Mouse (Mus musculus) kidney, postnatal 25 days (tissue): Measurements from ENCODE around the gene Rasgef1c.

Source experiments
- DNase-seq, 2 experiments: peaks; one replicate each; pipeline ENCODE4 v3.0.0; 2021; ENCODE audit warnings: mixed read lengths in 2 of 2

The Rasgef1c gene

DNA sequence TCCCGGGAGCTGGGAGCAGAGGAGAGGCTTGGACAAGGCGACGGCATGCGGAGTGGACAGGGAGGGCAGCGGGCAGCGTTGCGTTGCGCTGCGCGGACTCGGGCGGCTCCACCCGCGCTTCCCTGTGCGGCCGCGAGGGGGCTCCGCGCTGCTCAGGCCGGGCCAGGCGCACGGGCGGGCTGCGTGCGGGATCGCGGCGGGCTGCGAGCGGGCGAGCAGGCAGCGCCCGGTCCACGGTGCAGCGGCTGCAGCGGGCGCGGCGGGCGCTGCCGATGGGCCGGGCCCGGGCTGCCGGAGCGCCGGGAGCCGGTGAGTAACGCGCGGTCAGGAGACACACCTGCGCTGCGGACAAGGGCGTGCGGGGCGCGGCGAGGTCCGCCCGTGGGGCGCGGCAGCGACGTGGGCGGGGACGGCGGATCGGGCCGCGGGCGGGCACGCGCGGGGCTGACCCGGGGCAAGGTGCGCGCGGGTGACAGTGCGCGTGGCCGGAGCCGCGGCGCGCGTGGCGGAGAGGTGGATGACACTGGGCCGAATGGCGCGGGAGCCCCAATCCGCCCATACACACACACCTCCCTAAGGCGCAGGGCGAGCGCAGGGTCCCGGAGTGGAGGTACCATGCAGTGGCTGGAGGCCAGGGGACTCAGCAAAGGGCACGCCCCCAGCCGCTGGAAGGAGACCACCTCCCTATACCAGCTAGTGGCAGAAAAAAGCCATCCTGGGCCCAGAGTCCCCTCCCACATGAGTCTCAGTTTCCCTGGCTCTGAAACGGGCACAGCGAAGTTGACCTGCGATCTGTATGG, at the start of gene Rasgef1c:
Rasgef1c (plus strand) TSS at position 177 of the 800 bp plus-strand sequence.
- DNase-seq, result peak; percentile 63 to 69

DNA sequence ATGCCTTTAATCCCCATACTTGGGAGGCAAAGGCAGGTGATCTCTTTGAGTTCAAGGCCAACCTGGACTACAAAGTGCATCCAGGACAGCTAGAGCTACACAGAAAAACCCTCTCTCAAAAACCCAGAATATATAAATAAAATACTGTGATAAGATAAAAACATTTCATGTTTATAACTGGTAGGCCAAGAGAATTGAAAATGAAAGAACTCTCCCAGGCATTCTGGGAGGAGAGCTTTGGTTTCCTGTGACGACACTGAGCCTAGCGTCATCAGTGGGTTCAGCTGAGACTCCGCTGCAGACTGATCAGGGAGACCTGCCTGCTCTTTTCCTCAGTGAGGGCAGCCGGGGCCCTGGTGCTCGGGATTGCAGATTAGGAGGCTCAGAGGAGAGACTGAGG, 46.5 kb upstream of the Rasgef1c start:
- no peak for DNase-seq

DNA sequence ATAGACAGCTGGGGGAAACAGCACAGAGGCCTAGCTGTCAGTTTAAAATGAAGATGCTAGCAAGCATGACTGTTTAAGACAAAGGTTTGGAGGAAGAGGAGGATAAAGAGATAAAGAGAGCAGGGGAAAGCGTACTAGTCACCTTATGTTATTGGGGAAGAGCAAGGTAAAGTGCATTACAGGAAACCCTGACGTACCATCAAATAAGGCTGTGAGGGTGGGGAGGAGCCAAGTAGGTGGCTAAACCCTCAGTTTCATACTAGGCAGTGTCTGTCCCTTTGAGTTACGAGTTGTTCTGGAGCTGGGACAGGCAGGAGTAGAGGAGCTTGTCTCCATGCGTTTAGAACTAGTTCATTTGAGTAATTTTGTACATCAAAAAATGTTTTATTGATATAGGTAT, 40.5 kb upstream of the Rasgef1c start:
- DNase-seq, result no peak

DNA sequence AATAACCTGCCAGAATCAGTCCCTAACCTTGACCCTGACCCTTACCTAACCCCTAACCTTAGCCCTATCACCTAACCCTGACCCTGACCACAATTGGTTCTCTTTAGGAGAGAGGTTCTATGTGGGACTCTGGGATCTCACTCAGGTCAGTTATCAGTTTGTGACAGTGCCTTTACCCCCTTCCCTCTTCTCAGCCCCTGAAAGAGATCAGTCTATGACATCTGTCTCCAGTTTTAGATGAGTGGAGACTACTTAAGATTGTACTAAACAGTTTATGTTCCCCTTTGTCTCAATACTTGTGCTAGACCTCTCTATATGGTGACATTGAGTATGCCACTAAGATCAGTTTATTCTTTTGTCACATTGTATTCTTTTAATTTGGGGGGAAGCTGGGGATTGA, 37.7 kb upstream of the Rasgef1c start:
- no peak for DNase-seq

DNA sequence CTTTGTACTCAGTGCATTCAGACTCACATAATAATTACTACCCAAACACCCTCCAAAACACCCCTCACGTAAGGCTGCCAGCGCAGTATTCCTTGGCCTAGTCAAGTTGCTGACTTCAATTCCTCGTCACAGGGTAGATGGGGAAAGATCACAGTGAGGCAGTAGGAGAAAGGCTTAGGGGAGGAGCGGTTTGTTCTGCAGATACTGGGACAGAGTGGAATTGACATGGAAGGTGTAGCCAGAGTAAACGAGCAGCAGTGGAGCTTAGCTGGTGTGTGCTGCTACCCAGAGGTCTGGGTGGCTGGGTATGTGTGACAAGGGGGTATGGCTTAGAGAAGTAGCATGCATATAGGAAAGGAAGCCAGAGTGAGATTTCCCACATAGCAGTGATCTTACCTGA, 34.3 kb upstream of the Rasgef1c start:
- no peak for DNase-seq

DNA sequence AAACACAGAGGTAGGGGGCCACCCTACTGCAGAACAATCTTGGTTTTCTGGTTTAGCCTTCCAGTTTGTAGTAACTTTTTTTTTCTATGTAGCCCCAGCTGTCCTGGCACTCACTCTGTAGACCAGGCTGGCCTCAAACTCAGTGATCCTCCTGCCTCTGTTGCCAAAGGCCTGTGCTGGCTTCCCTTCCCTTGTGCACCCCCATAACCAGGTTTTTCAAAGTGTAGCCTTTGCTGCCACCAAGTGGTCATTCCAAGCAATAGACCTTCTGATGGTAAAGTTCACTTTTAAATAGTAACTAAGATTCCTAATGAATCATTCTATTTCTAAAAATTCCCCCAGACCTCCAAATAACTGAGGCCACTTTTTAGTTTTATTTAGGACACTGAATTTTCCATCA, 31.9 kb upstream of the Rasgef1c start:
- peak; percentile 45 to 50 for DNase-seq

DNA sequence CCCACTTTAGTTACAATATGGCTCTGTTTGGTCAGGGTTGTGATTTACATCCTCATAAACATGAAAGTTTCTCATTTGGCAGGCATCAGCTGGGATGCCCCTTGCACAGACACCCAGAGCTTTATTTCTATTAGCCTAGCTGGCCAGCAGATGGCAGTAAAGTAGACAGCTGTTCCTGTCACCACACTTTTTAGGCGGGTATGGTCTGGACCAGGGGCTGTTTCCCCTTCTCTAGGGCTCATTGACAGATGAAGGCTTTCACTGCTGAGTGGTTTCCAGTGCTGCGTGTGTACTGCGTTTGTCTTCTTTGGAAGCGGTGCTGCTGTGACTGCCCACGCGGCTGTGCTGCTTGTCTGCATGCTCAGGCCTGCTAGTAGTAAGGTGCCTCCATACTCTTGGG, 29.7 kb upstream of the Rasgef1c start:
- peak in 1 of 2 experiments; percentile 55 for DNase-seq

DNA sequence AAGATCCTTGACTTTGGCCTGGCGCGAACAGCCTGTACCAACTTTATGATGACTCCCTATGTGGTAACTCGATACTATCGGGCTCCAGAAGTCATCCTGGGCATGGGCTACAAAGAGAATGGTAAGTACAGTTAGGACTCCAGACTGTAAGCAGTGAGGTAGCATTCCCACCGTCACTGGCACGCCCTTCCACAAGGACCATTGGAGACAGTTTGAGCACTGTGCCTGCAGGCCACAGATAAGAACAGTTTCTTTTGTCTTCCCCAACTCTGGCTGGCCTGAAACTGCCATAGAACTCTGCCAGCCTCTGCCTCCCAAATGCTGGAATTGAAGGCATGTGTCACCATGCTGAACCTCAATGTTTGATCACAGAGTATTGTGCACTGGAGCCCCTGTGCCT, 28.9 kb upstream of the Rasgef1c start:
- DNase-seq, result no peak

DNA sequence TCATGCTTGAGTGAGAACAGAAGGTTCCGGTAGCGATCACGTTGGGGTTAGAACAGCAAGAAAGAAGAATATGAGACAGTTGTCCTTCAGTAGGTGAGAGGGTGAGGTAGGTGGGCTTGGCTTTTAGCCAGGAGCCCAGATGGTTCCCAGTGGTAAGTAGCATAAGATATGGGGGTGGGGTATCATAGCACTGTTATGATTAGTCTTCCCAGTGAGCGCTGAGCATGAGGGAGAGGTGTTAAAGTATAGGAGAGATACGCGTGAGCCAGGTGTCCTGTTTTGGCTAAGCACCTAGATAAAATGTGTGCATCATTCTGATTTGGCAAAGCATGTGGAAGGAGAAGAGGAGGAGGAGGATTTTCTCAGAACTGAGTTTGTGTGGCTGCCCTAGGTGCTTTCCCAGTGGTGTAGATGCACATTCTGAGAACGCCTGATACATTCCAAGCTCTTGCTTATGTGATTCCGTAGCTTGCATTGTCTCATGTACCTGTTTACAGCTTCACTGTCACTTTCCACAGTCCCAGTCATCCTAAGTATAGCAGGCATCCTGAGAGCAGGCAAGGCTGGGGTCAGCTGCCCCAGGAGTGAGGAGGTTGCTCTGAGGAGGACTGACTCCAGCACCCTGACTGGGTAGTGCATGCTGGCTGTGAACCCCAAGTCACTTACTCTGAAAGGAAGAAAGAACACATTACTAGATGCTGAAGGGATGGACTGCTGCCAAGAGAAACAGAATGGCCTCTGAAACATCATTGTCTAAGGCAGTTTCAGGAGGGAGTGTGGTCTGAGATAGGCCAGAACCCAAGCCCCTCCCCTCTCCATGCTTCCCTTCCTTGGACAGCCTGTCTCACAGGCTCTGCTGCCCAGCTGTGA, 24.5 kb upstream of the Rasgef1c start:
- DNase-seq, result no peak

DNA sequence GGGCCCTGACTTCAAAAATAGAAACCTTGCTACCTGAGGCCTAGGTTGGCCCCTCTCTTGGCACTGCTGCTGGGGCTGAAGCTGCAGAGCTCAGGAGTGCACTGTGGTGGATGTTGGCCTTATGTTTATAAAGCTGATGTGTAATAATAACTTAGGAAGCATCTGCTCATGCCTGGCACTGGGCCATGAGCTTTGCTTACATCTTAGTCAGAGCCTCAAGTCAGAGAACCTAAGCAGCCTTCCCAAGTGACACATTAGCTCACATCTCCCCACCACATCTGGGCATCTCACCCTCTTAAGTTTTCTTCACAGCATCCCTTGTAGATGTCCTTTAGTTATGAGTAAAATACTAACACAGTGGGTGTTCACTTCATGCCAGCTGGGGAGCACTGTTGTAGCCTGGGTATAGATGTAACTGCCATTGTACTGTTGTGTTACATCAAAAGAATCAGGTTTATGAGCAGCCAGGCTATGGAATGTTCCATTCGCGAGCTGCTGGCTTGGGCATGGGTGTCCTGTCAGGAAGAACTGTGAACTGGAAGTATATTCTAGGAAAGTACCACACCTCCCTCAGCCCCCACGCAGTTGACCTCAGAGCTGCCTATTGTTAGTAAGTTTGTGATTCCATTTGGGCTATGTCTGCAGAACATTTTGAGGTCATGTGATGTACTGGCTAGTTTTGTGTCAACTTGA, 21.5 kb upstream of the Rasgef1c start:
- no peak for DNase-seq

DNA sequence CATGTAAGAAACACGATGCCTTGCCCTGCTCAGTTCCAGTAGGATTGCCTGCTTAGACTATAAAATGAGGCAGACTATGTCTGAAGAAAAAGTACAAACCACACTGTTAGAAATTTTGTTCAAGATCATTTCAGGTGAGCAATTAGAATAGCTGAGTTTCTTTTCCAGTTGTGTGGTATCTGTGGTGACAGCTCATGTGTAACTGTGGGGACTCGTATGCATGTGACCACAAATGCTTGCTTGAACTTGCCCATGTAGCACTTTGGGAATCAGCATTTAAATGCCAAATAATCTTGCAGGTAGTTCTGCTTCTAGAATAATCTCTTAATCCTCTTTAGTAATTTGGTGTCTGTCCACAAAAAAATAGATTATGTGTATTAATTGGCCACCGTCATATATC, 18.2 kb upstream of the Rasgef1c start:
- no peak for DNase-seq

DNA sequence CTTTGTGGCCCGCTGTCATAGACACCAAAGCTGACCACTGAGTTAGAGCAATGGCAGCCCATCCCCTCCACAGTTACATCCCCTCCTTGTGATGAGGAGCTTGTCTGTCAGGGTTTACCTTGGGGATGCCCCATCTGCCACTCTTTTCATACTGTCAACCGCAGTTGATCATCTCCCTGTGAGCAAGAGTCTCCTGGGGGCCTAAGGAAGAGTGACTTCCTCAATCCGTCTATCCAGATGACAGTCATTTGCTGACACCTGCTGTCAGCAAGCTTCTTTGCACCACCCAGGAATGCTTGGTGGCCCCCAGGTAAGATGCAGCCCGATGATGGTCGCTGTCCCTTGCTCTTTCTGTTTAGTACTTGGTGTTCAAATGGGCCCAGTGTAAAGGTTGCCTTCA, 13.2 kb upstream of the Rasgef1c start:
- no peak for DNase-seq

DNA sequence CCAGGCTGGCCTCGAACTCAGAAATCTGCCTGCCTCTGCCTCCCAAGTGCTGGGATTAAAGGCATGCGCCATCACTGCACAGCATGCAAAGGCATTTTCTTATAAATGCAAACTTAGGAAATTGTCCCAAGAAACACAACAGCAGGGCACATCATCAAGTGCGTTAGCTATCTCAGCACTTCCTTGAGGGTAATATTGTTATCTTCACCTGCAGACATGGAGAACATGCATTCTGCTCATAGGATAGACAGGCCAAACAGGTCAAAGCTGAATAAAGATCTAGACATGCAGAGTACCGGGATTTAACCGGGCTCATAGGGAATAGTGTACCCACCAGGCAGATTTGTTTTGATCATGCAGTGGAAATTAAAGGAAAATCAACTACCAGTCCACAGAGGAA, 9.6 kb upstream of the Rasgef1c start:
- no peak for DNase-seq

DNA sequence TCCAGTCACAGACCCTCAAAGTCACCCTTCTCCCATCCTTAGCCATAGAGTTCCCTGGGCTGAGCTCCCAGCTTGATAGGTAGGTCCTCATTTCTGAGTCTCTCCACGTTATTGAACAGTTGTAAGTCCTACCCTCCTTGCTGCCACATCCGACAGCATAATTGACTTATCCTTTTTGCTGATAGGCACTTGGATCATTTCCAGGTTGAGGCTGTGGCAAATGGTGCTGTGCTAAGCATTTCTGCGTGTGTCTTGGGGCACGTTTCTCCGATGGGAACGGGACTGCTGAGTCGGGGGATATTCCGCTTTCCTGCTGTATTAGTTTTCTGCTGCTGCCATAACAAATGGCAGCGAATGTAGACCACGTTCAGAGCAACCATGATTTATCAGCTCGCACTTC, 7.8 kb upstream of the Rasgef1c start:
- no peak for DNase-seq

DNA sequence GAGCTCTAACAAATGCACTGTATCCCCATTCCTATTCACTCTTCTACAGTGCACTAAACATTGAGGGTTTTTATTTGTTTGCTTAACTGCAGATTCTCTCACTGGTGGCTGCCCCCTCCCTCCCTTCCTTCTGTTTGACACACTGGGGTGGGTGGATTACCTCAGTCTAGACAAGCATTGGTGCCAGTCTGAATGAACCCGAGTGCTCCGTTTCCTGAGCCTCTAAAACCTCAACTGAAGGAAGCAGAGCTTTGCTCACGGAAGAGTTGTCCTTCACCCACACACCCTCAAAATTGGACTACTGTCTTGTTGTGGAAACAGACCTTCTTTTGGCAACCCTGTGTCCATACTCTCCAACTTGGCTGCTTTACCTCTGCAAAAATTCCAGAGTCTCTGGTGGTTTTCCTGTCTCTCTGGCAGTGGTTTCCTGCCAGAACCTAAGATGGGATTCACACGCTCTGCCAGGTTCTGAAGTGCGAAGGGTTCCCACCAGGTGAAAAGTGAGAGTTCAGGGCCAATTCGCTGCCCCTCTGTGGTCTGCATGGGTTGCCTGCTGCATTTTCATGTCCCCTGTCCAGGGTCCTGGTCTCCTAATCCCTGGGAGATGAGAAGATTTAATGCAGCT, 5.6 kb upstream of the Rasgef1c start:
- DNase-seq, result no peak

DNA sequence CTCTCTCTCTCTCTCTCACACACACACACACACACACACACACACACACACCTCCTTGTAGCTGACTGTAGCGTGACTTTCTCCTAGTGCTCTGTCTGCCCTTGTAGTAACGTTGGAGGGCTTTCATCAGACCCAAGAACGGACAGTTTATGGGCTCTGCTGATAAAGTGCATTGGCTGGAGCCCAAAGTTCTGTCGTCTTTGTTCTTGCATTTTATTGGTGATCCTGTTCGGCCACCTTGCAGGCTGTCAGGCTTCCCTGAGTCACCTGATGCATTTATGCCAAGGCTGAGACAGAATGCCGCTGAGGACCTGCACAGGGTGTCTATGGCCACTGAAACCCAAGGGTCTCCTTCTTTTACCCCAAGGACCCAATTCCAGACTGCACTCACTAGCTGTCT, 1.6 kb upstream of the Rasgef1c start:
- no peak for DNase-seq

DNA sequence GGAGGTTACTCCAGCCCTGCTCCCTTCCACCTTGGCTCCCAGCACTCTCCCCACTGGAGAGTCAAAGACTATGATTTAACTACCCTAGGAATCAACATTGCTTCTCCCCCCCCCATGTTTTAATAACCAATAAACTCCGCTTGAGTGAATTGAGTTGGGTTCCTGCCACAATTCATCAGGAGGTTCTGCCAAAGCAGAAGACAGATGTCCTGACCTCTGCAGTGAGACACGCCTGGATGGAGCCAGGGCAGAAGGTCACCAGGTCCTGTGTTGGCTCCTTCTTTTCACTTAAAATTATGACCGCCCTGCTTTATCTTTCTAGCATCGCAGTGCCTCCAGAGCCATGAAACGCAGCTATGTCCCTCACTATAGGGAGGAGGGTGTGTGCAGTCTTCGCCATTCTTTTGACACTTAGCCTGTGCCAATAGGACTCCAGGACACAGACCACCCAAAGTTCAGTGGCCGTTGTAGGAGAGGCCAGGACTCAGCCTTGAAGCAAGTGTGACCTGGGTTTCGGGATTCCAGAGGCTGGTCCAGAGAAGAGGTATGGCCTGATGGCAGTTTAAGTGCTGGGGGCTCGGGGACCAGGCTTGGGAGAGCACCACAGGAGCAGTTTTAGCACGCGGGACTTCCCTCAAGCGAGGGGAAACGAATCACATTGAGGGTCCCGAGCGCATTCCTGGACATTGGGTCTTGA, 525 bp upstream of the Rasgef1c start:
- peak; percentile 52 to 73 for DNase-seq

DNA sequence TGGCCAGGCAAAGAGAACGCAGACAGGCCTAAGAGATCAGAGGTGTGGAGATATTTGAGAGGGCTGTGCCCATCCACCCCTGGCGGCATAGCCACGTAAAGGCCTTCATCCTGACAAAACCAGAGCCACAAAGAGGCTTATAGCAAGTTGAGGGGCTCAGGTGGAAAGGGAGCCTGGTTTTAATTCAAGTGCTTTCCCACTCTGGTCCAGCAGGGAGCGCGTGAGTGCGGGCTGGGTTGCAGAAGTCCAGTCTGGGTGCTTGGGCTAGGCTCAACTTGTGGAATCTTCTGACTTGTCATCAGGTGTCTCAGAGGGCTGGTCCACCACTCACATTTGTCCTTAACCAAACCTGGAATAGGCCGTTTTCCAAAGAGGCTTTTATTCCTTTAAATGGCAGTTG, 1.7 kb downstream of the Rasgef1c start:
- DNase-seq, result peak; percentile 60 to 78

DNA sequence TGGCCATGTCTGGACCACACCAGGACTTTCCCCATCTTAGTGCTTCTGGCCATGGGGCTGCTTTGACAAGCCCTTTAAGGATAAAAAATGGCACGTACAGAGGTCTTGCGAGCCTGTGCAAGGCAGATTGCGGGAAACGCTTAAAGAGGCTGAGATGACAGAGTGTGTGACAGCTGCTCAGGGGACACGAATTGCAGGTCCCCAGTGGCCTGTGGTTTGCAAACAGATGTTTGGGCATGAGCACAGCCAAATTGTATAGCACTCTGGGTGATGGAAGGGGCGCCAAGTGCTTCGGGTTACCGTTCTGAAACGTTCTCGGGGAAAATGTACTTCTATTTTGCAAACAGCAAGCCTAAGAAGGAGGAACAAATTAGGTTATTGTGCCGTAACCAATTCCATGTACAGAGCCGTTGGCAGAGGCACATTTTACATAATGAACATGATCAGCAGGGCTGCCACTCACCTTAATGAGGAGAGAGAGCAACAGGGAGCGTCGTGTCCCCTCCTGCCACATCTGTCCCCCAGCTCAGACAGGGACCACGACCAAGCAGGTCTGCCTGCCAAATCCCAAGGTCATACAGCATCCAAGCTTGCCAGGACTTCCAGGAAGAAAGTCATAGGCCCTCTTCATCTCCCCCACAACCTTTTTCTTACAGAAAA, 17.0 kb downstream of the Rasgef1c start:
- no peak for DNase-seq

DNA sequence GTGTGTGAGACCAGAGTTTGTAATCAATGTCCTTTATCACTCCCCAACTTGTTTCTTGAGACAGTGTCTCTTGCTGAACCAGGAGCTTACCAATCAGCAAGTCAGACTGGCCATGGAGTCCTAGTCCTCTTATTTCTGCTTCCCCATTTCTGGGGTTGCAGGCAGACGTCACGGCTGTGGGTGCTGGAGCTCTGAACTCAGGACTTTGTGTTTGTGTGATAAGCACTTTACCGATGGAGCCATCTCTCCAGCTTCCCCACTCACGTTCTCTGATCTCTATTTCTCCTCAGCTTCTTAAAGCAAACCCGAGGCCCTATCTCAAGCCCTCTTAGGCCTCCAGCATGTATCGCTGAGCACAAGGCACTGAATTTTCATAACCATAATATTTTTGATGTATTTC, 17.7 kb downstream of the Rasgef1c start:
- no peak for DNase-seq

DNA sequence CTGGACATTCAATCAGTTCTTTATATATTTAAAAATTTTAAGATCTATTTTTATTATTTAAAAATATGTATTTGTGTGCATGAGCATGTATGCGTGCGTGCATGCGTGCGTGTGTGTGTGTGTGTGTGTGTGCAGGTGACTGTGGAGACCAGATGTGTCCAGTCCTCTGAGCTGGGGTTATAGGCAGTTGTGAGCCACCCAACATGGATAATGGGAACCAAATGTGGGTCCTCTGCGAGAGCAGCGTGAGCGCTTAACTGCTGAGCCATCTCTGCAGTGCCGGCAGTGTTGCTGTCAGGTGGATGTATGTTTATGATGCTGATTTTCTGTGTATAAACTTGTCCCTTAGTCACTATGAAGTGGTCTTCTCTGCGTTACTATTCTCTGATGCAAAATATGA, 21.9 kb downstream of the Rasgef1c start:
- no peak for DNase-seq

DNA sequence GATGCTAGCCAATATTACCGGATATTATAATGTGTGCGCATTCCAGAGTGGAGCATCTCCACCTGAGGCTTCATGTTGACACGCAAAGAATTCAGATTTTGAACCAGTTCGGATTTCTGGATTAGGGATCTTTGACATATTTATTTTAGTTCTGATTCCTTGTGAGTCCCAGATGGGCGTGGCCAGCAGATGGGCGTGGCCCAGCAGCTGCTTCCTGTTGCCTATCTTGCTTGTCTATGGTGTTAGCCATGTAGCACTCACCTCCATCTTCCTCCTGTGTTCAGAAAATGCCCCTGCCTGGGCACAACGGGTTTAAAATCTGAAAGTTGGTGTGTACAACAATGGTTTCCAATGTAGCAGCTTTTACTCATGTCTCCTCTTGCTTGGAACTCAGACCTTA, 24.5 kb downstream of the Rasgef1c start:
- DNase-seq, result no peak
